Mouse (Mus musculus): Measurements from ENCODE around the gene Msl1.
"Not testable (repeated sequence)": the region's sequence is repeated elsewhere in the genome, so short reads cannot be mapped to it uniquely, and the experiment has no call there.

The Msl1 gene

GRCm38 (mm10) chr11:98794469-98795014 is 774 bp upstream of the Msl1 start:
- no peak for DNase-seq (ENCODE audit: extremely low read depth, low read depth, low spot score)

- DNase-seq (ENCODE audit: extremely low read depth, low read depth, low spot score), result no peak
These were observed 598 bp downstream of the Msl1 start for GRCm38 (mm10) chr11:98795714-98796514.

- DNase-seq (ENCODE audit: extremely low read depth, low read depth, low spot score), result no peak
These were observed 1.4 kb downstream of the Msl1 start for GRCm38 (mm10) chr11:98796515-98797216.

GRCm38 (mm10) chr11:98797306-98797705 is 2.0 kb downstream of the Msl1 start:
- no peak for DNase-seq (ENCODE audit: extremely low read depth, low read depth, low spot score)

- DNase-seq (ENCODE audit: extremely low read depth, low read depth, low spot score), result no peak
These were observed 2.6 kb downstream of the Msl1 start for GRCm38 (mm10) chr11:98797909-98798308.

- no peak for DNase-seq (ENCODE audit: extremely low read depth, low read depth, low spot score)
These were observed 9.3 kb downstream of the Msl1 start, which contains the start of gene Casc3 for GRCm38 (mm10) chr11:98804605-98805004. TSS of gene Casc3 (plus strand) at chr11:98804905.

GRCm38 (mm10) chr11:98808417-98808816 is 13.1 kb downstream of the Msl1 start:
- no peak for DNase-seq (ENCODE audit: extremely low read depth, low read depth, low spot score)

GRCm38 (mm10) chr11:98809457-98810290 is 14.4 kb downstream of the Msl1 start:
- peak; percentile 59 for DNase-seq (ENCODE audit: extremely low read depth, low read depth, low spot score)

GRCm38 (mm10) chr11:98810686-98811085 is 15.4 kb downstream of the Msl1 start:
- no peak for DNase-seq (ENCODE audit: extremely low read depth, low read depth, low spot score)

- no peak for DNase-seq (ENCODE audit: extremely low read depth, low read depth, low spot score)
These were observed 21.5 kb downstream of the Msl1 start for GRCm38 (mm10) chr11:98816706-98817239.

- DNase-seq (ENCODE audit: extremely low read depth, low read depth, low spot score), result no peak
These were observed 25.7 kb downstream of the Msl1 start for GRCm38 (mm10) chr11:98820968-98821367.

GRCm38 (mm10) chr11:98826071-98826470 is 30.8 kb downstream of the Msl1 start:
- DNase-seq (ENCODE audit: extremely low read depth, low read depth, low spot score), result not testable (repeated sequence)

GRCm38 (mm10) chr11:98827877-98828276 is 32.6 kb downstream of the Msl1 start:
- DNase-seq (ENCODE audit: extremely low read depth, low read depth, low spot score), result no peak

- DNase-seq (ENCODE audit: extremely low read depth, low read depth, low spot score), result no peak
These were observed 33.9 kb downstream of the Msl1 start for GRCm38 (mm10) chr11:98829091-98829775.

- no peak for DNase-seq (ENCODE audit: extremely low read depth, low read depth, low spot score)
These were observed 34.6 kb downstream of the Msl1 start for GRCm38 (mm10) chr11:98829875-98830274.

GRCm38 (mm10) chr11:98835296-98835695 is 40.0 kb downstream of the Msl1 start:
- no peak for DNase-seq (ENCODE audit: extremely low read depth, low read depth, low spot score)

GRCm38 (mm10) chr11:98835725-98836124 is 40.4 kb downstream of the Msl1 start:
- DNase-seq (ENCODE audit: extremely low read depth, low read depth, low spot score), result no peak

GRCm38 (mm10) chr11:98836128-98836527 is 40.8 kb downstream of the Msl1 start:
- no peak for DNase-seq (ENCODE audit: extremely low read depth, low read depth, low spot score)

- DNase-seq (ENCODE audit: extremely low read depth, low read depth, low spot score), result no peak
These were observed 41.4 kb downstream of the Msl1 start, which contains the start of gene Rapgefl1 for GRCm38 (mm10) chr11:98836651-98837141. TSS of gene Rapgefl1 (plus strand) at chr11:98836785.

- no peak for DNase-seq (ENCODE audit: extremely low read depth, low read depth, low spot score)
These were observed 42.0 kb downstream of the Msl1 start for GRCm38 (mm10) chr11:98837231-98837704.

Data from fat pad, adult 2 months (tissue).